Mouse (Mus musculus): ENCODE data around the gene St6gal1. TPM values are rescaled to one million over a fixed set of nuclear protein-coding genes. Genes with fewer than 3 reads are reported as not detected.
A peak's percentile ranks its signal among the peaks of the same experiment; 100 is the strongest.

The St6gal1 gene
- polyA plus RNA-seq, 1 experiment from 2014 or later: 17.6 TPM

DNA sequence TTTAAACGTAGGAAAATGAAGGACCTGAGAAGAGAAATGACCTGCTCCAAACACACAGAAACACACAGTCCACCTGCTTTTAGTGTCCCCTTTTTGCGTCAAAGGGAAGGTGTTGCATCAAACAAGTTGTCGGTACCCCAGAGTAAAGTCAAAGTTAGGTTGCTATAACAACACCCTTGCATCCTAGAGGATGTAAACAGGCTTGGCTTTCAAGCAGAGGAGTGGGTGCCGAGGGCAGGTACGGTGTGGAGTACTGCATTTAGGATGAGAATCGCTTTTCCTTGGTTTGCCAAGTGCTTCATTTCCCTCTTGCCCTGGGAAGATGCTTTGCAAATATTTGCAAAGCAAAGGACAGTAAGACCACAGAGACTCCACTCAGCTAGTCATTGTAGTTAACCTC is 3.3 kb downstream of the St6gal1 start:
- WGBS: 50% methylated on average over 6 of the region's 6 CpGs
- Histone ChIP-seq H3K4me3 (replicated peaks; ENCODE audit: low read length) (no peak overlapping the region), H3K27me3 (ENCODE audit: control insufficient read depth, insufficient read depth, low read length) (no peaks in the 10 kb centered on the region), H3K9me3 (replicated peaks; ENCODE audit: control insufficient read depth, low read length) (no peaks in the 10 kb centered on the region), H3K9ac (ENCODE audit: low read length) (no peak overlapping the region), H3K36me3 (ENCODE audit: control insufficient read depth, insufficient read depth, low read length) (no peaks in the 10 kb centered on the region), H3K4me2 (ENCODE audit: low read depth, low read length) (no peak overlapping the region), H3K27ac (ENCODE audit: low read length) (no peak overlapping the region), H3K4me1 (ENCODE audit: control insufficient read depth, insufficient read depth, low read length) (peaks cover 8% of the 10 kb centered on the region; the same call in 1 of the 2 replicates)
- ATAC-seq (ENCODE audit: insufficient read depth, low FRiP score): no peak

DNA sequence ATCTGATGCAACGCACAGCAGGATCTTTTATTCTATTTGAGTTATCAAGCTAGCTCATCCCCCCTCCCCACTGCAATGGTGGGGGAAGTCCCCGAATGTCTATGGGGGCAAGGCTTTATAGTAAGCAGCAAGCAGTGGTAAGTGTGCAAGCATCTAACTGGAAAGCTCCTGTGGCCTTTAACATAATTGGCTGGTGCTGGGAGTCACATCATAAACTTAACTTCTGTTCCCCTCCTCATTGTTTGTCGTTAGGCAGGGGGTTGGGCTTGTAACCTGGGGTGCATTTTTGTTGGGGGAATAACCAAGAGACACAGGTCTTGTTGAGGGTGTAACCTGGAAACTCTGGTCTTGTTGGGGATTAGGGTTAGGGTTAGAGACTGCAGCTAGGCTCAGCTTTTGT is 3.9 kb downstream of the St6gal1 start:
- Histone ChIP-seq H3K36me3 (ENCODE audit: control insufficient read depth, insufficient read depth, low read length) (no peaks in the 10 kb centered on the region), H3K9ac (ENCODE audit: low read length) (no peak overlapping the region), H3K27ac (ENCODE audit: low read length) (no peak overlapping the region), H3K9me3 (replicated peaks; ENCODE audit: control insufficient read depth, low read length) (no peaks in the 10 kb centered on the region), H3K27me3 (ENCODE audit: control insufficient read depth, insufficient read depth, low read length) (no peaks in the 10 kb centered on the region), H3K4me2 (ENCODE audit: low read depth, low read length) (no peak overlapping the region), H3K4me3 (replicated peaks; ENCODE audit: low read length) (no peak overlapping the region), H3K4me1 (ENCODE audit: control insufficient read depth, insufficient read depth, low read length) (peaks cover 8% of the 10 kb centered on the region; the same call in 1 of the 2 replicates)
- WGBS: 62% methylated on average over 3 of the region's 3 CpGs
- no peak for ATAC-seq (ENCODE audit: insufficient read depth, low FRiP score)

DNA sequence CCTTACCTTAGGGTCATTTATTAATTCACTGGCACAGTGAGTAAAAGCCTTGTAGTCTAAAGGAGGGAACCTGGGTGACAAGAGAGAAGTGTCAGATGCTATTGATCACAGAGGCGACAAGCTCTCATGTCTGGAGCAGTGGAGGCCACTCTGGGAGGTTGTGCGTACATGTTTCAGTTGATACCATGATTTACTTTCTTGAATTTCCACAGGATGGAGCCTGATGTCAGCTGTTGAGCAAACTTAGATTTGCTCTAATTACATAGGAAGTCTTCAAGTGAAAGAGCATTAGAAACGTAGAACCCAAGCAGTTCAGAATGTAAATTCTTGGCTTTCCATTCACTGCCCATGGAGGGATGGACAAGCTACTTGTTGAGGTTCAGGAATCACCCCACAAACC is 5.4 kb downstream of the St6gal1 start:
- peaks cover 8% of the 10 kb centered on the region; the same call in 1 of the 2 replicates for H3K4me1 ChIP-seq (ENCODE audit: control insufficient read depth, insufficient read depth, low read length)

DNA sequence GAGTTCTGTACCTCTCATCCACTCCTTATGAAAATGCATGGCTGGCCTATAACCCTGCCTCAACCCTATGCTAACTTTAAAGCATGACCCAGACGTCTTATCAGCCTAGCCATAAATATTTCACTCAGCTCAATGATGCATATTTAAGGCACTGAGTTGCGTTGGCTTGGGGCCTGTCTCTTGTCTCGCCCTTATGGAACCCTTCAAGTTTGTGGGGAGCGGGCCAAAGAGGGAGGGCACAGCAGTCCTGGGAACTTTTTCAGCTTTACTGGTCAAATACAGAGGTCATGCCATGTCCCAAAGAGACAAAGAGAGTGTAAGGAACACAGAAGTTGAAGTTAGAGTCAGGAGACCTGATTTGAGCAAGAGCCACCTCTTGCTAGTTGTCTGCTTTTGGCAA is 6.6 kb downstream of the St6gal1 start:
- H3K4me3 ChIP-seq (replicated peaks; ENCODE audit: low read length): no peak overlapping the region
- WGBS: 57% methylated on average over 4 of the region's 4 CpGs

More for the DNA sequence above, 5.4 kb downstream of the St6gal1 start:
- no peaks in the 10 kb centered on the region for H3K36me3 ChIP-seq (ENCODE audit: control insufficient read depth, insufficient read depth, low read length)
- no peak for ATAC-seq (ENCODE audit: insufficient read depth, low FRiP score)
- no peak overlapping the region for H3K4me3 ChIP-seq (replicated peaks; ENCODE audit: low read length)
- H3K9me3 ChIP-seq (replicated peaks; ENCODE audit: control insufficient read depth, low read length): no peaks in the 10 kb centered on the region
- no peak overlapping the region for H3K4me2 ChIP-seq (ENCODE audit: low read depth, low read length)
- no peak overlapping the region for H3K27ac ChIP-seq (ENCODE audit: low read length)
- H3K9ac ChIP-seq (ENCODE audit: low read length): no peak overlapping the region
- WGBS: 67% methylated on average over 3 of the region's 3 CpGs
- no peaks in the 10 kb centered on the region for H3K27me3 ChIP-seq (ENCODE audit: control insufficient read depth, insufficient read depth, low read length)

DNA sequence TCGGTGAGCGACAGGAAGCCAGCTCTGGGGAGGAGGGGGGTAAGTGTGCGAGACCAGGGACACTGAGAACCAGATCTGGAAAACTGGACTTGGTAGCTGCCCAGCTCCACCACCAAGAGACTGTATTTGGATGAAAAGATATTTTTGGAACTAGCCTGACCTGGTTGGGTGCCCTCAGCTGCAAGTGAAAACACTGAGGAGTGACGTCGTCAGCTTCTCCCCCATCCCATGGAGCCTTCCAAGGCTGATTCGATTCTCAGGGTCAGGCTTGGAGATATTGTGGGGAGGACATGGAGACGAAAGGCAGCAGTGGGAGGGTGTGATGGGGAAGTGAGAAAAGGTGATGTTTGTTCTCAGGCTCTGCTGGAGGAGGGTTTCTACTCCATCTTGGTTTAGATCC is 8.2 kb downstream of the St6gal1 start:
- Histone ChIP-seq H3K36me3 (ENCODE audit: control insufficient read depth, insufficient read depth, low read length) (no peaks in the 10 kb centered on the region), H3K9ac (ENCODE audit: low read length) (no peak overlapping the region), H3K4me3 (replicated peaks; ENCODE audit: low read length) (no peak overlapping the region), H3K4me2 (ENCODE audit: low read depth, low read length) (no peak overlapping the region), H3K4me1 (ENCODE audit: control insufficient read depth, insufficient read depth, low read length) (peaks cover 17% of the 10 kb centered on the region), H3K9me3 (replicated peaks; ENCODE audit: control insufficient read depth, low read length) (no peaks in the 10 kb centered on the region), H3K27ac (ENCODE audit: low read length) (peak overlapping the region; percentile 18), H3K27me3 (ENCODE audit: control insufficient read depth, insufficient read depth, low read length) (no peaks in the 10 kb centered on the region)
- WGBS: 35% methylated on average over 7 of the region's 7 CpGs
- peak; percentile 49 for ATAC-seq (ENCODE audit: insufficient read depth, low FRiP score)

More for the DNA sequence above, 6.6 kb downstream of the St6gal1 start:
- ATAC-seq (ENCODE audit: insufficient read depth, low FRiP score): no peak
- Histone ChIP-seq H3K27me3 (ENCODE audit: control insufficient read depth, insufficient read depth, low read length) (no peaks in the 10 kb centered on the region), H3K27ac (ENCODE audit: low read length) (no peak overlapping the region), H3K9ac (ENCODE audit: low read length) (no peak overlapping the region), H3K36me3 (ENCODE audit: control insufficient read depth, insufficient read depth, low read length) (no peaks in the 10 kb centered on the region), H3K4me1 (ENCODE audit: control insufficient read depth, insufficient read depth, low read length) (peaks cover 8% of the 10 kb centered on the region; the same call in 1 of the 2 replicates), H3K9me3 (replicated peaks; ENCODE audit: control insufficient read depth, low read length) (no peaks in the 10 kb centered on the region), H3K4me2 (ENCODE audit: low read depth, low read length) (no peak overlapping the region)

DNA sequence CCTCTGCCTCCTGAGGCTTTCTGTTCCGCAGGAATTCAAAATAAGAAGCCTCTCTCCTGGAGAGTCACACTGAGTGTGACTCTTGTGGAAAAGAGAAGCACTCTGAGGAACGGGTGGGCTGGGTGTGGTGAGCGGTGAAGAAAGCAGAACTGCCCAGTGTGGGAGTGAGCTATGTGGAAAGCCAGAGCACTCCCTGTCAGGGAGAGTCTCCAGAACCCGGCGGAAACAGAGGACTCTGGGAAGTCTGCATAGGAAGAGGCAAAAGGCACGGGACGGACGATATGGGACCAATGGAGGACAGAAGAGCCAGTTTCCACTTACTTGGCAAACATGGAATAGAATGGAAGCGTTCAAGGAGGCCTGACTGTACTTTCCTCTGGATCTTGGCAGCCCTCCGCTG is 9.0 kb downstream of the St6gal1 start:
- H3K36me3 ChIP-seq (ENCODE audit: control insufficient read depth, insufficient read depth, low read length): no peaks in the 10 kb centered on the region
- no peaks in the 10 kb centered on the region for H3K9me3 ChIP-seq (replicated peaks; ENCODE audit: control insufficient read depth, low read length)
- no peak overlapping the region for H3K27ac ChIP-seq (ENCODE audit: low read length)
- H3K27me3 ChIP-seq (ENCODE audit: control insufficient read depth, insufficient read depth, low read length): no peaks in the 10 kb centered on the region
- ATAC-seq (ENCODE audit: insufficient read depth, low FRiP score): peak; percentile 59; the same call in 1 of the 2 replicates
- peaks cover 22% of the 10 kb centered on the region for H3K4me1 ChIP-seq (ENCODE audit: control insufficient read depth, insufficient read depth, low read length)
- WGBS: 66% methylated on average over 10 of the region's 10 CpGs
- H3K4me2 ChIP-seq (ENCODE audit: low read depth, low read length): no peak overlapping the region
- H3K4me3 ChIP-seq (replicated peaks; ENCODE audit: low read length): no peak overlapping the region
- no peak overlapping the region for H3K9ac ChIP-seq (ENCODE audit: low read length)

DNA sequence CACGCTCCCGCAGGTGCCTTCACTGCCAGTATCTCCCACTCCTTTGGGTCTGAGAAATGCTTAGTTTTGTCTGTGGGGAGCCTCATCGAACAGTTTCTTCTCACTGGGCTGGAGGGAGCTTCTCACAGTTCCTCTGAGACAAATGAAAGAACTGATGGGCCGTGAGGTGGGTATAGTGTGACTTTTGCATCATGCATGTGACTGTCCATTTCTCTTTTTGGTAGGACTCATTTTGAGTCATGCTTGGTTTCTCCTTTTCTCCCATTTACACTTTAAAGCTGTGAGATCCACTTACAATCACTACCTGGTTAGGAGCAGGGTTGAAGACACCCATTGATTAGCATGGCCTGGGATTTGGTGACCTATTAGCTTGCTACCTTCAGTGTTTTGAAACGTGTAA is 10.0 kb downstream of the St6gal1 start:
- Histone ChIP-seq H3K4me2 (ENCODE audit: low read depth, low read length) (no peak overlapping the region), H3K27me3 (ENCODE audit: control insufficient read depth, insufficient read depth, low read length) (no peaks in the 10 kb centered on the region), H3K27ac (ENCODE audit: low read length) (no peak overlapping the region), H3K4me1 (ENCODE audit: control insufficient read depth, insufficient read depth, low read length) (peaks cover 24% of the 10 kb centered on the region), H3K4me3 (replicated peaks; ENCODE audit: low read length) (no peak overlapping the region), H3K36me3 (ENCODE audit: control insufficient read depth, insufficient read depth, low read length) (no peaks in the 10 kb centered on the region), H3K9ac (ENCODE audit: low read length) (no peak overlapping the region), H3K9me3 (replicated peaks; ENCODE audit: control insufficient read depth, low read length) (no peaks in the 10 kb centered on the region)
- ATAC-seq (ENCODE audit: insufficient read depth, low FRiP score): no peak
- WGBS: 83% methylated on average over 5 of the region's 5 CpGs

DNA sequence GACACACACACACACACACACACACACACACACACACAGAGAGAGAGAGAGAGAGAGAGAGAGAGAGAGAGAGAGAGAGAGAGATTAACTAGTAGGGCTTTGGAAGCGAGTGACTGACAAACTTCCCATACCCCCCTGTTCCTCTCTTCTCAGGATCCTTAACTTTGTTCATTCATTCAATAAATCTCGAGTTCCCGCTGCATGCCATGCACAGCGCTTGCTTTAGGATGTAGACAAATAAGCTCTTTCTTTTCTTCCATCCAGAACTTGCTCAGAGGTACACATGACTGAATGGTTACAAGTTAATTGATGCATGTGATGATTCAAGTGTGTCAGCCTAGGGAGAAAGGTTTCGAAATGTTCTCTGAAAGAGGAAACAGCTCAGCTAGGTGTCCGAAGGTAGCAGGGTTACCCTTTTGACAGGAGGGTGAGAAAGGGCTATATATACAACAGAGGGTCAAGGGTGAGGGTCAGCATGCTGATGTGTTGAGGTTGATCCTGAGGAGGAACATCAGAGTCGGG is 10.7 kb downstream of the St6gal1 start:
- Histone ChIP-seq H3K36me3 (ENCODE audit: control insufficient read depth, insufficient read depth, low read length) (no peaks in the 10 kb centered on the region), H3K4me2 (ENCODE audit: low read depth, low read length) (no peak overlapping the region), H3K4me3 (replicated peaks; ENCODE audit: low read length) (no peak overlapping the region), H3K9me3 (replicated peaks; ENCODE audit: control insufficient read depth, low read length) (no peaks in the 10 kb centered on the region), H3K27me3 (ENCODE audit: control insufficient read depth, insufficient read depth, low read length) (no peaks in the 10 kb centered on the region), H3K27ac (ENCODE audit: low read length) (no peak overlapping the region), H3K9ac (ENCODE audit: low read length) (no peak overlapping the region), H3K4me1 (ENCODE audit: control insufficient read depth, insufficient read depth, low read length) (peaks cover 28% of the 10 kb centered on the region)
- 69% methylated on average over 7 of the region's 7 CpGs for WGBS
- ATAC-seq (ENCODE audit: insufficient read depth, low FRiP score): no peak

DNA sequence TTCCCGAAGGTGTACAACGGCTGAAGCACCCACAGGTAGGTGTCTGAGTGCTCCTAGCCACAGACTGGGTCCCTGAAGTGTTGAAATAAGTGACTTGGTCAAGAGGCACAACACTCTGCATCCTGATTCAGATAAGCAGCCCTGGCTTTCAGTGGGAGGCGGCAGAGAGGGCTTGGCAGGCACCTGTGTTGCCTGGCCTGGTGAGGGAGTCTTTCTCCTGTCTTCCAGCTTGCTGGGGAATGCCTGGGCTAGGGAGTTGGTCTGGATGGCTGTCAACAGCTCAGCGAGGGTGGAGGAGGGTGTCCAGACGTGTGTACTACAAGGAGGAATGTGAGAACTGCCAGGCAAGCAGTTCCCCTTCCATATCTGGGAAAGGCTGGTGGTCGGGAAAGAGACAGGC is 15.0 kb downstream of the St6gal1 start:
- Histone ChIP-seq H3K9me3 (replicated peaks; ENCODE audit: control insufficient read depth, low read length) (no peaks in the 10 kb centered on the region), H3K9ac (ENCODE audit: low read length) (no peak overlapping the region; the same call in 1 of the 2 replicates), H3K4me1 (ENCODE audit: control insufficient read depth, insufficient read depth, low read length) (peaks cover 35% of the 10 kb centered on the region), H3K4me2 (ENCODE audit: low read depth, low read length) (no peak overlapping the region), H3K27me3 (ENCODE audit: control insufficient read depth, insufficient read depth, low read length) (no peaks in the 10 kb centered on the region), H3K36me3 (ENCODE audit: control insufficient read depth, insufficient read depth, low read length) (no peaks in the 10 kb centered on the region), H3K4me3 (replicated peaks; ENCODE audit: low read length) (no peak overlapping the region), H3K27ac (ENCODE audit: low read length) (peak overlapping the region; percentile 76)
- peak; percentile 41; the same call in 1 of the 2 replicates for ATAC-seq (ENCODE audit: insufficient read depth, low FRiP score)
- WGBS: 57% methylated on average over 6 of the region's 6 CpGs
